Mouse (Mus musculus) urinary bladder, postnatal 25 days (tissue): ENCODE data around the gene Vmn1r125.
"Not testable (repeated sequence)": the region's sequence is repeated elsewhere in the genome, so short reads cannot be mapped to it uniquely, and the experiment has no call there.

Experiments used
- DNase-seq: peaks from one replicate; pipeline ENCODE4 v3.0.0; 2022; ENCODE audit warnings: low spot score

Vmn1r125 gene

DNA sequence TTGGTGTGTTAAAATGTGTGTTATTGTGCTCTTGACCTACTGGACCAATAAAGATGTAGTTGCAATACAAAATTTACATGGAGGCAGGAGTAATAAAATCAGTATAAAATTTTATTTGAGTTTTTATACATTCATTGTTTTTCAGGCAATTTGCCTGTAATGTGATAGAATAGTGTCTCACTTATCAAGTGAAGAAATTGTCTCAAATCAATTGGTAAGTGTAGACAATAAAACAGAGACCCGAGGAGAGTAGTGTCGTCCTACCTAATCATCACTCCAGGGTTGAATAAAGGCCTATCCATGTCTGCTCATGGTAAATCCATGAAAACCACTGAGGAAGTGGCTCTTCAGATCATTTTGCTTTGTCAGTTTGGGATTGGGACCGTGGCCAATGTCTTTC lies at the start of gene Vmn1r125:
TSS of gene Vmn1r125 (plus strand) at position 301 of the 400 bp plus-strand sequence.
- not testable (repeated sequence) for DNase-seq

DNA sequence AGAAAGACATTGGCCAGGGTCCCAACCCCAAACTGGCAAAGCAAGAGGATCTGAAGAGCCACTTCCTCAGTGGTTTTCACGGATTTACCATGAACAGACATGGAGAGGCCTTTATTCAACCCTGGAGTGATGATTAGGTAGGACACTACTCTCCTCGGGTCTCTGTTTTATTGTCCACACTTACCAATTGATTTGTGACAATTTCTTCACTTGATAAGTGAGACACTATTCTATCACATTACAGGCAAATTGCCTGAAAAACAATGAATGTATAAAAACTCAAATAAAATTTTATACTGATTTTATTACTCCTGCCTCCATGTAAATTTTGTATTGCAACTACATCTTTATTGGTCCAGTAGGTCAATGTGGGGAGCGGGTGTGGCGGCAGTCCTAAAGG lies 11.5 kb upstream of the Vmn1r125 start, which contains the start of gene Vmn1r124:
TSS of gene Vmn1r124 (minus strand) at position 101 of the 400 bp plus-strand sequence.
- not testable (repeated sequence) for DNase-seq

GRCm38 (mm10) chr7:21301367-21301766 lies 29.4 kb downstream of the Vmn1r125 start, which contains the start of gene Vmn1r126:
TSS of gene Vmn1r126 (minus strand) at chr7:21301467.
- not testable (repeated sequence) for DNase-seq

- not testable (repeated sequence) for DNase-seq
Measured at GRCm38 (mm10) chr7:21319761-21320160, 47.8 kb downstream of the Vmn1r125 start, which contains the start of gene Vmn1r127. TSS of gene Vmn1r127 (minus strand) at chr7:21319861.
